Mouse (Mus musculus): ENCODE data around the gene Hmgn2.

Hmgn2 gene

DNA sequence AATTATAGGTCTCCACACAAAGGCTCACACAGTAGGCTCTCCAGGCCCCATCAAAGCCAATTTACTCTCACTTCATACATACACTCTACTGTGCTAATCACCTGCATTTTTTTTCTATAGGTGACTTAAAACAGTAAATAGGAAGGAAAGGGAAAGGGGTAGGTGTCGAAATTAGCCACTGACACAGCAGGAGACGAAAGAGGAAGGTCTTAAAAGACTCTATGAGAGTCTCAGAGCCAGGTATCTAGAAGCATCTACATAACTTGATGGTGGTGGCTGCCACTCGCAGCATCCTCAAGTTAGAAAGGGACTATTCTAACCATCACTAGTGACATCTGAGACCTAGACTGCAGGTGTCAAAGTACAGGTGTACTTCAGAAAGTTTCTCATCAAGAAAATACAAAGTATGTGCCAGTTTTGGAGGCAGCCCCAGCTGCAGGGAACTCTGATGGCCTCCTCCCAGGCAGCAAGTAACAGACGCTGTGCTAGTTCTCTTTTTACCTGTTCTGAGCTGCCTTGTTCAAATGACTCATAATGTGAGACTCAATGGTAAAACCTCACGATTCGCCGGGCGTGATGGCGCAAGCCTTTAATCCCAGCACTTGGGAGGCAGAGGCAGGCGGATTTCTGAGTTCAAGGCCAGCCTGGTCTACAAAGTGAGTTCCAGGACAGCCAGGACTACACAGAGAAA is 9.7 kb upstream of the Hmgn2 start:
- DNase-seq (ENCODE audit: low spot score): no peak

DNA sequence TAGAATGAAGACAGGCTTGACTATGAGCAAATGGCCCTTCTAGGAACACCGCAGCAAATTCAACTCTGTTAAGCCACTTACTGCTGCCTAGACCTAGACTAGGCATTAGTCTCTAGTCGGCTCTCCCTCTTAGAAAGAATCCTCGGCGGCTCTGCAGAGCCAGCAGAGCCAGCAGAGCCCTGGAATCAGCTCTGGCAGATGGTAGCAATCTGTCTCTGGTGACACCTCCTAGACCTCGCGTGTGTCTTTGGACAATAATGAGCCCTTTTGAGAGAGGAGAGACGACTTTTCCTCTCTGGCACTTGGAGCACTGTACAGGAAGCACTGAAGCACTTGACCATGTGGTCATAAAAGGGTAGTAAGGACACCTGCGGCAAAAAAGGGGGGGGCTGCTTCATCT is 3.3 kb upstream of the Hmgn2 start:
- DNase-seq (ENCODE audit: low spot score): no peak

GRCm38 (mm10) chr4:133970876-133971275 is 2.4 kb upstream of the Hmgn2 start:
- DNase-seq (ENCODE audit: low spot score): no peak

DNA sequence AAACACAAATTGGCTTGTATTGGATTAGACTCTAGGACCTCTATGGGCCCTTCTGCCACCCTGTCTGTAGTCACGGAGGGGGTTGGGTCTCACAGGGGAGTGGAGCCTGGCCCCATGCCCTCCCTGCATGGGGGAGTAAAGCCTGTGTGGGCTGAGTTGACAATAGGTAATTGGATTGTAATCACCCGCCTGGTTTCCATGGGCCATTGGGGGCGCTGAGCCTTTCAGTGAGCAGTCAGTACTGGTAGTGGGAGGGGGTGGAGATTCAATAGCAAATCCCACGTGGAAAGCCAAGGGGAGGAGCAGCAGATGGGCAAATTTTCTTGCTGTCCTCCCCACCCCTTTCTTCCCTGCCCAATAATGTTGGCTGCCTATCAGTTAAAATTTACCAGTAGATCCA is 1.7 kb upstream of the Hmgn2 start:
- DNase-seq (ENCODE audit: low spot score): no peak

GRCm38 (mm10) chr4:133969114-133969770 is 792 bp upstream of the Hmgn2 start:
- DNase-seq (ENCODE audit: low spot score): no peak

- DNase-seq (ENCODE audit: low spot score): peak; percentile 78
Measured at GRCm38 (mm10) chr4:133967866-133968149, 642 bp downstream of the Hmgn2 start.

GRCm38 (mm10) chr4:133967138-133967865 is 1.1 kb downstream of the Hmgn2 start:
- peak; percentile 88 for DNase-seq (ENCODE audit: low spot score)

GRCm38 (mm10) chr4:133966271-133966940 is 2.0 kb downstream of the Hmgn2 start:
- DNase-seq (ENCODE audit: low spot score): no peak

- DNase-seq (ENCODE audit: low spot score): no peak
Measured at GRCm38 (mm10) chr4:133962566-133962965, 5.9 kb downstream of the Hmgn2 start.

GRCm38 (mm10) chr4:133958884-133959283 is 9.6 kb downstream of the Hmgn2 start:
- no peak for DNase-seq (ENCODE audit: low spot score)

DNA sequence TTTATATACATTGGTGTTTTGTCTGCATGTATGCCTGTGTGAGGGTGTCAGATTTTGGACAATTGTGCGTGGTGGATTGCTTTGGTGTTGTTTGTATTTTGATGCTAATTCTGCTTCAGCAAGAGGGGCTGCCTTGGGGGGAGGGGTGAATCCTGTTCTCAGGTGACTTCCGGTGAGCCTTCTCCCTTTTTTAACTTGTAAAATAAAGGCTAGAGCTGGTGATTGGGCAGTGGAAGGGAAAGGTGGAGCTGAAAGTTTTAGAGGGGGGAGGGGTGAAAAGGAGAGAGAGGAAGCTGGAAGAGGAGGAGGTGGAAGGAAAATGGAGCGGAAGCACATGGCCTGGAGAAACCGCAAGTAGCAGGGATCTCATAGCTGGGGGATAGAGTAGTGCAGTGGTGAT is 12.1 kb downstream of the Hmgn2 start:
- DNase-seq (ENCODE audit: low spot score): no peak

DNA sequence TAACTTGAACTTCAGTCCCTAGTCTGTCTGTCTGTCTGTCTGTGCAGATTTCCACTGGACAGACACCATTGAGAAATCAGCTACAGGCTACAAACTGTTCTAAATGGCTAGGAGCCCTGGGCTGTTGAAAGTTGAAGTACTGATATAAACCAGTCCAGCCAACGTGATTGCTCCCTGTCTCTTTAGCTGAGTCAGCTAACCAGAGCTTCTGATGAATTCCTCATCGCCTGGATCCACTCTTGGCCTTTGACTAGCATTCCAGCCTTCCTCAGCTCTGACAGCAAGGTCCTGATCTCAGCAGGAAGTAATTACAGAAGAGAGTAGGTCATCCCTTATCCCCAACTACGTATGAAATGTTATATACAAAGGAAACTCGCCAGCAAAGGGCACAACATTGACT is 21.7 kb downstream of the Hmgn2 start:
- DNase-seq (ENCODE audit: low spot score): no peak

DNA sequence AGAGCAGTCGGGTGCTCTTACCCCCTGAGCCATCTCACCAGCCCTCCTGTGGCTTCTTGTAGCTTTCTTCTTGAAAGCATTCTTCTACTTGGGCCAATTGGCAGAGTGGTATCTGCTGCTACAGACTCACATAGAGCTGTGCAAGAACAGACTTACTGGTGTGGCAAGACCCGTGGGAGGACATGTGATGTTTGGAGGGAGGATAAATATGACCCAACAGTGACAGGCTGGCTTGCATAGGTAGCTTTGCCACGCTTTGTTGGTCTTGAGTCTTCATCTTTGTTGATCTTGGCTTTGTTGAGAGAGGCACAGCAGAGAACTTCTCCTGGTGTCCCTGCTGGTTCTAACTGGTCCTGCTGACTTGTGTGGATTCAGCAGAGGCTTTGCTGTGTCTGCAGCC is 24.7 kb downstream of the Hmgn2 start:
- no peak for DNase-seq (ENCODE audit: low spot score)

- no peak for DNase-seq (ENCODE audit: low spot score)
Measured at GRCm38 (mm10) chr4:133942679-133943078, 25.8 kb downstream of the Hmgn2 start.

DNA sequence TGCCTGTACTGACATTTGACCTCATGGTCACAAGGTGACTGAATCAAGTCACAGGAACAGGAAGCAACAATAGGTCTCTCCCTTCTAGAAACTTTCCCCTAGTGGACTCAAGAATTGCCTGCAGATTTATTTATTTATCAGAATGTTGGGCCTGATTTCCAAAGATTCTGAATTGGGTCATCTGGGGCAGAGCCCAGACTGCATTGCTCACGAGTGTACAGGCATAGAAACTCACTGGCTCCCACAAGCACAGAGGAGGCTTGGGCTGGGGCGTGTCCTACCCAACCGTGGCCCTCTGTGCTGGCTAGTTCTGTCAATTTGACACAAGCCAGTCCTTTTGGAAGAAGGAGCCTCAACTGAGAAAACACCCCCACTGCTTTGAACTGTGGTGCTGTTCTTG is 26.9 kb downstream of the Hmgn2 start:
- DNase-seq (ENCODE audit: low spot score): no peak

GRCm38 (mm10) chr4:133940386-133941260 is 27.8 kb downstream of the Hmgn2 start:
- DNase-seq (ENCODE audit: low spot score): no peak

- no peak for DNase-seq (ENCODE audit: low spot score)
Measured at GRCm38 (mm10) chr4:133938077-133938476, 30.4 kb downstream of the Hmgn2 start.

DNA sequence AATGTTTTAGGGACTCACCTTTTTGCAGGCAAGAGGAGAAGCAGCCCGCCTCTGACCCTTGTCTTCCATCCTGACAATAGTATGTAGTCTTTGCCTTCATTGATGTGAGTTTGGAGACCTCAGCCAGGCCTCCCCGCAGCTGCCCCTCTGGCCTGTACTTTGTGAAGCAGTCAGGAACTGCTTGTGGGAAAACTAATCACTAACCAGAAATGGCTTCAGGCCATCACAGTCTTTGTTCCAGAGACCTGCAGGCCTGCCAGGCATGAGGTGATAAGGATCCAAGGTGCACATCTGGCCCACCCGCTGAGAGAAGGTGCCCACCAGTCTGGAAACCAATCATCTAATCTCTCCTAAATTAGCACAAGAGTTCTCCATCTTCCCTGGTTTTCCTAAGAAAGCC is 36.7 kb downstream of the Hmgn2 start:
- DNase-seq (ENCODE audit: low spot score): no peak

DNA sequence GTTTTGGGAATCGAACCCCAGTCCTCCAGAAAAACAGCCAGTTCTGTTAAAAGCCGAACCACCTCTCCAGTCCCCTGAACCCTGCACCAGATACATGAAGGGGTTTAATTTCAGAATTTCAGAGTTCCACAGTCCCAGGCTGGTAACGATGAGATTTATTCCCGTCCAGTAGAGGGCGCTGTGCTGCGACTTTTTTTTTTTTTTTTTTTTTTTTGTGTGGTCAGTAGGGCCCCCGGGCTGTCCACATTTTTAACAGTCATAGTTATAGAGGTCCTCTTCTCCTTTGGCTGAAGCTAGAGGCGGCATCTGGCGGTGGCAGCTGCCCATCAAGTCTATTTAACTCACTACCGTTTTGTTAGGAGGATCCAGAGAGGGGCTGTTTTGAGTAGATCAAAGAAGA is 37.1 kb downstream of the Hmgn2 start:
- no peak for DNase-seq (ENCODE audit: low spot score)

DNA sequence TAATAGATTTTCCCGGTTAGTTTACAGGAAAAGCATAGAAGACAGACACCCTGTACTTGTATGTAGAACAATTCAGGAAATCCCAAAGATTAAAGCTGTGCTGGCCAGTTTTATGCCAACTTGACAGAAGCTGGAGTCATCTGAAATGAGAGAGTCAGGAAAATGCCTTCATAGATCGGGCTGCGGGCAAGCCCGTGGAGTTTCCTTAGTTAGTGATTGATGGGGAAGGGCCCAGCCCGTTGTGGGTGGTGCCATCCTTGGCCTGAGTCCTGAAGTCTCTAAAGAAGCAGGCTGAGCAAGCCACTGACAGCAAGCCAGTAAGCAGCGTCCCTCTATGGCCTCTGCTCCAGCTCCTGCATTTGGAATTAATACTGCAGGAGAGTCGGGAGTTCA is 39.2 kb downstream of the Hmgn2 start:
- no peak for DNase-seq (ENCODE audit: low spot score)

- no peak for DNase-seq (ENCODE audit: low spot score)
Measured at GRCm38 (mm10) chr4:133928576-133929277, 39.7 kb downstream of the Hmgn2 start.
